Mouse (Mus musculus) heart, embryonic 12.5 days (tissue): Measurements from ENCODE around the gene 4933400A11Rik. TPM values are rescaled to one million over a fixed set of nuclear protein-coding genes. Genes with fewer than 3 reads are reported as not detected.
A peak's percentile ranks its signal among the peaks of the same experiment; 100 is the strongest.

Source experiments
- ATAC-seq: fragments of 200-750 bp; cut with Nextera tagmentation; 2 replicates; pipeline ENCODE4 v1.8.0; 2017; ENCODE audit warnings: moderate TSS enrichment, moderate library complexity; ENCODE audit not compliant: insufficient number of reproducible peaks, low FRiP score
- H3K27ac ChIP-seq: fragments of 300-500 bp; sonication (generic); 2 replicates; pipeline ENCODE4 v1.5.1; 2016; ENCODE audit warnings: mild to moderate bottlenecking, moderate library complexity; ENCODE audit not compliant: poor library complexity, severe bottlenecking
- H3K27me3 ChIP-seq: fragments of 300-500 bp; sonication (generic); replicated peaks from 2 replicates; pipeline ENCODE4 v1.6.1; 2016; ENCODE audit warnings: mild to moderate bottlenecking, moderate library complexity
- H3K36me3 ChIP-seq: fragments of 300-500 bp; sonication (generic); 2 replicates; pipeline ENCODE4 v1.6.1; 2016; ENCODE audit warnings: mild to moderate bottlenecking, moderate library complexity
- H3K4me1 ChIP-seq: fragments of 300-500 bp; sonication (generic); replicated peaks from 2 replicates; pipeline ENCODE4 v1.6.1; 2016; ENCODE audit warnings: mild to moderate bottlenecking
- H3K4me2 ChIP-seq: fragments of 300-500 bp; sonication (generic); 2 replicates; pipeline ENCODE4 v1.6.1; 2016; ENCODE audit warnings: mild to moderate bottlenecking, moderate library complexity
- H3K4me3 ChIP-seq: fragments of 300-500 bp; sonication (generic); 2 replicates; pipeline ENCODE4 v1.5.1; 2016; ENCODE audit warnings: mild to moderate bottlenecking
- H3K9ac ChIP-seq: fragments of 300-500 bp; sonication (generic); 2 replicates; pipeline ENCODE4 v1.6.1; 2016; ENCODE audit warnings: mild to moderate bottlenecking, moderate library complexity
- H3K9me3 ChIP-seq: fragments of 300-500 bp; sonication (generic); replicated peaks from 2 replicates; pipeline ENCODE4 v1.6.1; 2016; ENCODE audit warnings: mild to moderate bottlenecking, moderate library complexity
- WGBS: fragments of 180-500 bp; shearing (Covaris S2); methylation state at CpG from one replicate; pipeline ENCODE4 v1.1.7; 2016; 5-methylcytosine and 5-hydroxymethylcytosine counted together
- polyA plus RNA-seq: library from polyadenylated mRNA; unstranded; fragments of >200 nt; fragmentation: Nextera tagmentation; extraction: Ambion mirVana; gene quantifications from 2 replicates; pipeline ENCODE4 v1.2.1, GENCODE M21; 2016

Gene 4933400A11Rik
- 0.21 and 0.46 TPM in 2 replicates for polyA plus RNA-seq

- no peak for ATAC-seq
- no peak within 1 kb of the TSS for H3K27ac ChIP-seq
- H3K4me3 ChIP-seq: no peak within 1 kb of the TSS
- 79% methylated on average over 3 of the region's 3 CpGs for WGBS
- H3K36me3 ChIP-seq: no peaks in the 10 kb centered on the region
- no peaks in the 10 kb centered on the region for H3K27me3 ChIP-seq
- H3K4me2 ChIP-seq: no peak within 1 kb of the TSS
- H3K9me3 ChIP-seq: no peaks in the 10 kb centered on the region
- H3K9ac ChIP-seq: no peak within 1 kb of the TSS
- H3K4me1 ChIP-seq: no peaks in the 10 kb centered on the region
Observed at GRCm38 (mm10) chrX:169779535-169779934, at the start of gene 4933400A11Rik. Gene 4933400A11Rik, minus strand, starts transcription at chrX:169779635.

DNA sequence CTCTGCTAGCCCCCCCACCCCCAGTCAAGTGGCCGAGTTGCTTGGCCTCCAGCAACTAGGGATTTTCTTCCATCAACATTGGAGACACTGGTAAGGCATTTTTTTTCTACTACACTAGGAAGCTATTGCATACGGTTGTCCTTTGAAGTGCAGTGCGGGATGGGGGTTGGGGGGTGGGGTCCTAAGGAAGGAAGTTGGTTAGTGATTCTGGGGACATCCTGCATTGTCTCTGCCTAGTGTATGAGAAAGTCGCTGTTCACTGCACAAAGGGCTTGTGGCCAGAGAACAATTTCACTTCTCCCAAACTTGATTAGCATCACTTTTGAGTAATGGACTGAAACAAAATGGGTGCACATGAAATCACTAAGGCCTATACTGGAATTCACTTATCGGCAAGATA is 48.7 kb upstream of the 4933400A11Rik start:
- H3K27ac ChIP-seq: no peak overlapping the region
- H3K4me2 ChIP-seq: peak overlapping the region; percentile 24; the same call in 1 of the 2 replicates
- no peaks in the 10 kb centered on the region for H3K9me3 ChIP-seq
- no peak overlapping the region for H3K9ac ChIP-seq
- H3K36me3 ChIP-seq: no peaks in the 10 kb centered on the region
- WGBS: 35% methylated on average over 5 of the region's 5 CpGs
- no peak overlapping the region for H3K4me3 ChIP-seq
- H3K4me1 ChIP-seq: peaks cover 5% of the 10 kb centered on the region; the same call in 1 of the 2 replicates
- peaks cover 4% of the 10 kb centered on the region; the same call in 1 of the 2 replicates for H3K27me3 ChIP-seq
- ATAC-seq: no peak

DNA sequence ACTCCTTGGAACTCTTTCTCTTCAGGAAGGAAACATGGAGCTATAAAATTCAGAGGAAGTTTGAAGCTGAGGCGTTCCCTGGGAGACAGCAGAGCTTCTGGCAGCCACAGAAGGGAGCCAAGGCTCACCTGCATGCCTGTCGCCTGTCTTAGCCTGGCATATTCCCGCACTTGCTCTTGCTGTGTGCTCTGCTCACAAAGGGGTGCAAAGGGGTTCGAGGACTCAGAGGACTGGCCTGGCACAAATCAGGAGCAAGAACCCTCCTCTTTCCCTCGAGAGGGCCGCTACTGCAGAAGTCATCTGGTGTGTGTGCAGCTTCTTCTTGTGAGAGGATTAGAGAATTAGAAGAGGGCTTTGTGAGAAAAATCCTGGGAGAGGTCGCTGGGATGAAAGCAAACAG is 48.3 kb upstream of the 4933400A11Rik start:
- WGBS: 27% methylated on average over 7 of the region's 7 CpGs
- Histone ChIP-seq H3K27me3 (peaks cover 4% of the 10 kb centered on the region; the same call in 1 of the 2 replicates), H3K4me2 (peak overlapping the region; percentile 24), H3K27ac (no peak overlapping the region), H3K4me1 (peaks cover 5% of the 10 kb centered on the region; the same call in 1 of the 2 replicates), H3K36me3 (no peaks in the 10 kb centered on the region), H3K9ac (no peak overlapping the region), H3K9me3 (no peaks in the 10 kb centered on the region), H3K4me3 (no peak overlapping the region)
- ATAC-seq: no peak

- no peak overlapping the region for H3K4me3 ChIP-seq
- peaks cover 4% of the 10 kb centered on the region; the same call in 1 of the 2 replicates for H3K27me3 ChIP-seq
- H3K9me3 ChIP-seq: no peaks in the 10 kb centered on the region
- ATAC-seq: no peak
- 61% methylated on average over 10 of the region's 10 CpGs for WGBS
- no peaks in the 10 kb centered on the region for H3K36me3 ChIP-seq
- no peak overlapping the region for H3K27ac ChIP-seq
- peaks cover 5% of the 10 kb centered on the region; the same call in 1 of the 2 replicates for H3K4me1 ChIP-seq
- H3K9ac ChIP-seq: no peak overlapping the region
- H3K4me2 ChIP-seq: no peak overlapping the region
Observed at GRCm38 (mm10) chrX:169826947-169827346, 47.5 kb upstream of the 4933400A11Rik start.

GRCm38 (mm10) chrX:169813673-169814072 is 34.2 kb upstream of the 4933400A11Rik start:
- no peaks in the 10 kb centered on the region for H3K9me3 ChIP-seq
- no peak overlapping the region for H3K9ac ChIP-seq
- ATAC-seq: no peak
- no peak overlapping the region for H3K4me3 ChIP-seq
- no peak overlapping the region for H3K4me2 ChIP-seq
- no peaks in the 10 kb centered on the region for H3K27me3 ChIP-seq
- H3K27ac ChIP-seq: no peak overlapping the region
- WGBS: 58% methylated on average over 1 of the region's 1 CpGs
- no peaks in the 10 kb centered on the region for H3K36me3 ChIP-seq
- H3K4me1 ChIP-seq: no peaks in the 10 kb centered on the region

DNA sequence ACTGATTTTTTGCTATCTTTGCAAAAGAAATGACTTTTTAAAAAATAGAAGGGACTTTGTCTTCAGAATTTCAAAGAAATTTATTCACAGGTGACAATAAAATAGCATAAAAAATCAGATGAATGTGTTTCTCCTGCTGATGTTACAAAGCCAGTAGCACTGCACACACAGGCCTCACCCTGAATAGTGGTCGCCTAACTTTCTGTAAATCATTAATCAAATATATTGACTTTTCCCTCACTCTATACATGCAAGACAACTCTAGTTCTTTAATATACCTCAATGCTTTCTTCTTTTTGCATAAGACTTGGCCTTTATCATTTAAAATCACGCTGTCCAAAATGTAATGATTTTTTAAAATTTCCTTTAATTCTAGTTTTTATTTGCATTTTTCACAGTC is 32.3 kb upstream of the 4933400A11Rik start:
- Histone ChIP-seq H3K27me3 (no peaks in the 10 kb centered on the region), H3K4me3 (no peak overlapping the region), H3K36me3 (no peaks in the 10 kb centered on the region), H3K4me1 (no peaks in the 10 kb centered on the region), H3K4me2 (no peak overlapping the region), H3K9me3 (no peaks in the 10 kb centered on the region), H3K27ac (no peak overlapping the region), H3K9ac (no peak overlapping the region)
- 82% methylated on average over 2 of the region's 2 CpGs for WGBS
- ATAC-seq: no peak

- Histone ChIP-seq H3K4me2 (no peak overlapping the region), H3K27me3 (no peaks in the 10 kb centered on the region), H3K36me3 (no peaks in the 10 kb centered on the region), H3K9me3 (no peaks in the 10 kb centered on the region), H3K4me1 (no peaks in the 10 kb centered on the region), H3K27ac (no peak overlapping the region), H3K4me3 (no peak overlapping the region), H3K9ac (no peak overlapping the region)
- no peak for ATAC-seq
- WGBS: 62% methylated on average over 5 of the region's 5 CpGs
Observed at GRCm38 (mm10) chrX:169811318-169811717, 31.9 kb upstream of the 4933400A11Rik start.

- Histone ChIP-seq H3K4me2 (no peak overlapping the region), H3K9ac (no peak overlapping the region), H3K4me1 (no peaks in the 10 kb centered on the region), H3K36me3 (no peaks in the 10 kb centered on the region), H3K4me3 (no peak overlapping the region), H3K27ac (no peak overlapping the region), H3K27me3 (no peaks in the 10 kb centered on the region), H3K9me3 (no peaks in the 10 kb centered on the region)
- 87% methylated on average over 3 of the region's 3 CpGs for WGBS
- ATAC-seq: no peak
Observed at GRCm38 (mm10) chrX:169807744-169808143, 28.3 kb upstream of the 4933400A11Rik start.

DNA sequence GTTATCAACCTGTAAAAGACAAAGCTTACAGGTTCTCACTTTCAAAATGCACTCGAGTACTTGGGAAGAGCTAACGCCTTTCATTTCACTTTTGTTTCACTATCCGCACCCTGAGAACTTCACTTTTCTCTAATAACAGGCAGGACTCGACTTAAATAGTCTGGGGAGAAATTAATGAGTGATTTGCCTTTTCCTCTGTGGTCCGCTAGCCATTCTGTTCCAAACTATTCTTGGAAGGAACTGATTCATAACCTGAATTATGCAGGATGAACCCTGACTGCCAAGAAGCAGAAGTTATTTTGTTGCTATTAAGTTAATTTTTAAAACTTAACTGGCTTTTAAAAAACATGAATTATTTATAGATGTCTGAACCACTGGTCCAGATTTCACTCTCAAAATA is 26.4 kb upstream of the 4933400A11Rik start:
- Histone ChIP-seq H3K9ac (no peak overlapping the region), H3K4me3 (no peak overlapping the region), H3K4me2 (no peak overlapping the region), H3K4me1 (no peaks in the 10 kb centered on the region), H3K36me3 (no peaks in the 10 kb centered on the region), H3K27ac (no peak overlapping the region), H3K27me3 (no peaks in the 10 kb centered on the region), H3K9me3 (no peaks in the 10 kb centered on the region)
- no peak for ATAC-seq
- 72% methylated on average over 5 of the region's 5 CpGs for WGBS

DNA sequence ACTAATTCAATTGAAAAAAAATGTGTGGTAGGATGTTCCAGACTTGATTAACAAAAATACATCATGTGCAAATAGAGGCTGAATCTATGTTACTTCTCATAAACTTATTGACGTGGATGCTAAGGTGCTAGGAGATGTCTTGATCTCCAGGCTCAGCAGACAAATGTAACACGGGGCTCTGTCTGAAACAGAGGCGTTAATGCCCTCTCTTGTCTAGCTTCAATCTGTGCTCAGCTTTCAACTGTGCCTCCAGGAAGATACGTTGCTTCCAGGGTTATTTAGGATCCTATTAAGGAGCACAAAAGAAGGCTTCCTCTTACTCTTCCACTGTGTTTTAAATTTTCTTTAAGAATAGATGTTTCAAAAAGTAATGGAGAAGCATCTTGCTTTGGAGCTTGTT is 20.8 kb upstream of the 4933400A11Rik start:
- H3K4me2 ChIP-seq: no peak overlapping the region
- H3K27ac ChIP-seq: no peak overlapping the region
- no peak overlapping the region for H3K9ac ChIP-seq
- H3K4me3 ChIP-seq: no peak overlapping the region
- no peaks in the 10 kb centered on the region for H3K36me3 ChIP-seq
- H3K4me1 ChIP-seq: no peaks in the 10 kb centered on the region
- H3K9me3 ChIP-seq: no peaks in the 10 kb centered on the region
- 44% methylated on average over 4 of the region's 4 CpGs for WGBS
- ATAC-seq: no peak
- no peaks in the 10 kb centered on the region for H3K27me3 ChIP-seq

- Histone ChIP-seq H3K36me3 (no peaks in the 10 kb centered on the region), H3K4me2 (peak overlapping the region; percentile 29; the same call in 1 of the 2 replicates), H3K4me3 (peak overlapping the region; percentile 40), H3K27me3 (no peaks in the 10 kb centered on the region), H3K27ac (no peak overlapping the region), H3K4me1 (no peaks in the 10 kb centered on the region), H3K9ac (no peak overlapping the region), H3K9me3 (no peaks in the 10 kb centered on the region)
- ATAC-seq: no peak
- WGBS: 8% methylated on average over 11 of the region's 11 CpGs
Observed at GRCm38 (mm10) chrX:169798987-169799680, 19.7 kb upstream of the 4933400A11Rik start.

- no peak overlapping the region for H3K27ac ChIP-seq
Observed at GRCm38 (mm10) chrX:169797148-169797547, 17.7 kb upstream of the 4933400A11Rik start.

More at GRCm38 (mm10) chrX:169797148-169797547, 17.7 kb upstream of the 4933400A11Rik start:
- ATAC-seq: no peak
- WGBS: 63% methylated on average over 3 of the region's 3 CpGs
- H3K4me2 ChIP-seq: no peak overlapping the region
- no peak overlapping the region for H3K4me3 ChIP-seq
- no peaks in the 10 kb centered on the region for H3K9me3 ChIP-seq
- H3K36me3 ChIP-seq: no peaks in the 10 kb centered on the region
- H3K27me3 ChIP-seq: no peaks in the 10 kb centered on the region
- no peaks in the 10 kb centered on the region for H3K4me1 ChIP-seq
- no peak overlapping the region for H3K9ac ChIP-seq
